Mouse (Mus musculus): ENCODE measurements around the gene Scarf2. TPM values are rescaled to one million over a fixed set of nuclear protein-coding genes. Genes with fewer than 3 reads are reported as not detected.

The Scarf2 gene
- polyA plus RNA-seq, 1 experiment from 2014 or later = 7.2 TPM

DNA sequence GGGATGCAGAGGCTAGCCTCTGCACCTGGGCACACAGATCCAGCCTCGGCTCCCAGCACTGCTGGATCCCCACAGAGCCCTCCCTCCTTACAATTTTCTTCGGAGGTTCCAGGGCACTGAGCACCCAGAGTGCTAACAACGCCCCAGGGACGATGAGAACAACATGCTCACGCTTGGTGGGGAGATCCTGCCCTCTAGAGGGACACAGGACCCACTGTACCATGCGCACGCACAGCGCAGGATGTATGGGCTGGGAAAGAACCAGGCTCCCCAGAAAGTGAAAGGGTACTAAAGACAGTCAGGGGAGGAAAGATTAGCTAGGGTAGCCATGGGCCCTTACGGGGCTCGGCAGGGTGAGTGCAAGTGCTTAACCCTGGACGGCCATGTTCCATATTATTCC is 34.7 kb downstream of the Scarf2 start:
- H3K4me2 ChIP-seq (replicated peaks; ENCODE audit: low read depth, low read length) = no peak overlapping the region
- H3K27me3 ChIP-seq (ENCODE audit: control insufficient read depth, insufficient read depth, low read length) = peaks cover 56% of the 10 kb centered on the region
- 16% methylated on average over 11 of the region's 11 CpGs for WGBS
- no peak for ATAC-seq (ENCODE audit: low FRiP score)
- no peaks in the 10 kb centered on the region for H3K36me3 ChIP-seq (ENCODE audit: control insufficient read depth, insufficient read depth, low read length)
- no peak for DNase-seq (ENCODE audit: low spot score)
- H3K9ac ChIP-seq (ENCODE audit: low read depth, low read length) = no peak overlapping the region
- H3K4me1 ChIP-seq (replicated peaks; ENCODE audit: control insufficient read depth, insufficient read depth, low read length) = peaks cover 3% of the 10 kb centered on the region
- H3K27ac ChIP-seq (ENCODE audit: low read depth, low read length) = no peak overlapping the region
- no peak overlapping the region for H3K4me3 ChIP-seq (ENCODE audit: low read depth, low read length)
- H3K9me3 ChIP-seq (ENCODE audit: control insufficient read depth, low read length) = no peaks in the 10 kb centered on the region

DNA sequence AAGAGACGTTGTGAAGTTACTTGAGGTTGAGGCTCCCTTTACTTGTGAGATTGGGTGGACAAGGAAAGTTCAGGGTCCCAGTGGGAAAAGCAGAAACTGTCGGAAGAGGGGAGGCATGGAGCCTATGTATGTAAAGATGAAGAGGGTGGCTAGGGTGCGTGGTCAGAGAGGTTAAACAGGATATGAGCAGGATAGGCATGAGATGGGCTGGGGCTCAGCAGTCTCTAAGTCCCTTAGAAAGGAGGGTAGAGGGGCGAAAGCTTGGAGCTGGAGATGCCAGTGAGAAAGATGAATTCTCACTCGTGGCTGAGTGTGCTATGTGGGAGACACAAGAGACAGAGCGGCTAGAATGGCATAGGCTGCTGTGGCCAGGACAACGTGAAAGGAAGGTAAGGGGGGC is 35.7 kb downstream of the Scarf2 start, which contains the start of gene B830017H08Rik:
B830017H08Rik (plus strand) TSS at position 301 of the 400 bp plus-strand sequence.
- peak within 1 kb of the TSS; percentile 99 for H3K4me2 ChIP-seq (replicated peaks; ENCODE audit: low read depth, low read length)
- H3K36me3 ChIP-seq (ENCODE audit: control insufficient read depth, insufficient read depth, low read length) = no peaks in the 10 kb centered on the region
- peaks cover 3% of the 10 kb centered on the region for H3K4me1 ChIP-seq (replicated peaks; ENCODE audit: control insufficient read depth, insufficient read depth, low read length)
- peak within 1 kb of the TSS; percentile 61 for H3K9ac ChIP-seq (ENCODE audit: low read depth, low read length)
- peaks cover 58% of the 10 kb centered on the region for H3K27me3 ChIP-seq (ENCODE audit: control insufficient read depth, insufficient read depth, low read length)
- WGBS = 23% methylated on average over 7 of the region's 7 CpGs
- no peak for ATAC-seq (ENCODE audit: low FRiP score)
- H3K9me3 ChIP-seq (ENCODE audit: control insufficient read depth, low read length) = no peaks in the 10 kb centered on the region
- peak within 1 kb of the TSS; percentile 56 for H3K4me3 ChIP-seq (ENCODE audit: low read depth, low read length)
- DNase-seq (ENCODE audit: low spot score) = no peak
- peak within 1 kb of the TSS; percentile 47; the same call in 1 of the 2 replicates for H3K27ac ChIP-seq (ENCODE audit: low read depth, low read length)

DNA sequence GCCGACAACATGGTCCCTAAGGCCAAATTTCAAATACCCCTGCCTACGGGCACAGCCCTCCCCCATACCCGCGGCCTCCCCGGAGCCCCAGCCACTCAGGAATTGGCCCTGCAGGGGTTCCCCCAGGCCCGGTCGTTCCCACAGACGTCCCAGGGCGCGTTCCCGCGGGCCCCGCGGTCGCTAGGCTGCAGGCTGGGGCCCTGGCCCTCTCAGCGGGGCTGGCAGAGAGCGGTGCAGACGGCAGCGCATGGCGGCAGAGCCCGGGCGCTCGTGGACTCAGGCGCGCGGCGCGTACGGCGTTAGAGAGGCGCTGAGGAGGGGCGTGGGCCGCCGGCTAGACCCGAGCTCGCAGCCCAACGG is 36.2 kb downstream of the Scarf2 start:
- H3K27ac ChIP-seq (ENCODE audit: low read depth, low read length) = peak overlapping the region; percentile 47; the same call in 1 of the 2 replicates
- DNase-seq (ENCODE audit: low spot score) (no peak), ATAC-seq (ENCODE audit: low FRiP score) (peak; percentile 53)
- peak overlapping the region; percentile 99 for H3K4me2 ChIP-seq (replicated peaks; ENCODE audit: low read depth, low read length)
- H3K9me3 ChIP-seq (ENCODE audit: control insufficient read depth, low read length) = no peaks in the 10 kb centered on the region
- H3K9ac ChIP-seq (ENCODE audit: low read depth, low read length) = peak overlapping the region; percentile 61
- H3K4me1 ChIP-seq (replicated peaks; ENCODE audit: control insufficient read depth, insufficient read depth, low read length) = peaks cover 3% of the 10 kb centered on the region
- H3K36me3 ChIP-seq (ENCODE audit: control insufficient read depth, insufficient read depth, low read length) = no peaks in the 10 kb centered on the region
- H3K4me3 ChIP-seq (ENCODE audit: low read depth, low read length) = peak overlapping the region; percentile 56
- WGBS = 1% methylated on average over 24 of the region's 37 CpGs
- H3K27me3 ChIP-seq (ENCODE audit: control insufficient read depth, insufficient read depth, low read length) = peaks cover 58% of the 10 kb centered on the region

DNA sequence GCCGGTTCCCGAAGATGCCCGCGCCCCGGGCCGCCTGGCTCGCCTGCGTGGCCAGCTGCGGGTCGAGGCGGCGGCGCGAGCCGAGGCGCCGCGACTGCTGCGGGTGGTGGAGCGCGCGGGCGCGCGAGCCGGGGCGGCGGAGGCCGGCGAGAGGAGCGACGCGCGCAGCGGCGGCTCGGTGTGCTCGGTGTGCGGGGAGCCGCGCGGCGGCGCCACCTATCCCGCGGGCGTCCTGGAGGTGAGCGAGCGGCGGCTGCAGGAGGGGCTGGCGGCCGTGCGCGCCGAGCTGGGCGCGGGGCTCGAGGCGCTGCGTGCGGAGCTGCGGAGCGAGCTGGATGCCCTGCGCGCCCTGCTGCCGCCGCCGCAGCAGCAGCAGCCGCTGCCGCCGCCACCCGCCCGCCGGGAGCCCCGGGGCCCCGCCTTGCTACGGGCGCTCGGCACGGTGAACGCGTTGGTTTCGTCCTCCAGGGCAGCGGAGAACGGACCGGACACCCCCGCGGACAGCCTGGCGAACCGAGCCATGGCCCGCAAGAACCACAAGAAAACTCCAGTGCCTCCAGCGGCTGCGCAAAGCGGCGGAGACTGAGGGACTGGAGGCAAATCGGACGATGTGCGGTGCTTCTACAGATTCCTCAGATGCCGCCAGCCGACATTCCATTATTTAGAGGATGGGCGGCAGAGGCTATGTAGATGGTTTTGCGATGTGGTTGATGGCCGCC is 36.8 kb downstream of the Scarf2 start:
- Histone ChIP-seq H3K4me2 (replicated peaks; ENCODE audit: low read depth, low read length) (peak overlapping the region; percentile 99), H3K4me3 (ENCODE audit: low read depth, low read length) (peak overlapping the region; percentile 56), H3K9ac (ENCODE audit: low read depth, low read length) (peak overlapping the region; percentile 61), H3K9me3 (ENCODE audit: control insufficient read depth, low read length) (no peaks in the 10 kb centered on the region), H3K27me3 (ENCODE audit: control insufficient read depth, insufficient read depth, low read length) (peaks cover 58% of the 10 kb centered on the region), H3K36me3 (ENCODE audit: control insufficient read depth, insufficient read depth, low read length) (no peaks in the 10 kb centered on the region), H3K27ac (ENCODE audit: low read depth, low read length) (peak overlapping the region; percentile 47; the same call in 1 of the 2 replicates), H3K4me1 (replicated peaks; ENCODE audit: control insufficient read depth, insufficient read depth, low read length) (peaks cover 3% of the 10 kb centered on the region)
- WGBS = under 1% methylated on average over 40 of the region's 103 CpGs
- DNase-seq (ENCODE audit: low spot score) = peak; percentile 63
- peak; percentile 58 for ATAC-seq (ENCODE audit: low FRiP score)

DNA sequence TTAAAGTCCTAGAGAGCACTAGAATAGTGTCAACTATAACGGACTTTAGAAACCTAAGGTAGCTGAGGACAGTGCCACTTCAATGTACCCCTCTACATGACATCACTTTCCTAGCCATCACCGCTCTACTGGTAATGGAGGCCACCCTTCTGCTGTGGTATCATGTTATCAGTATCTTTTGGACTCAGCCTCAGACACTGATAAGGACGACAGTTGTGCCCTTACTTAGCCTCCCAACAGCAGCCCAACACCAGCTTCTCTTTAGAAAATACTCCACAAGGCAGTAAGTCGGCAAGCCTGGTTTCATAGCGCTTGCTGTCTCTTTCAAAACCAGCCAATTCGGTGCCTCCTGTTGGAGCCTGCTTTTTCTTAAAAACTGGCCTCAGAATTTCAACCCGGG is 37.5 kb downstream of the Scarf2 start:
- Histone ChIP-seq H3K27ac (ENCODE audit: low read depth, low read length) (no peak overlapping the region), H3K9me3 (ENCODE audit: control insufficient read depth, low read length) (no peaks in the 10 kb centered on the region), H3K4me3 (ENCODE audit: low read depth, low read length) (peak overlapping the region; percentile 56; the same call in 1 of the 2 replicates), H3K9ac (ENCODE audit: low read depth, low read length) (no peak overlapping the region), H3K36me3 (ENCODE audit: control insufficient read depth, insufficient read depth, low read length) (no peaks in the 10 kb centered on the region), H3K27me3 (ENCODE audit: control insufficient read depth, insufficient read depth, low read length) (peaks cover 58% of the 10 kb centered on the region), H3K4me2 (replicated peaks; ENCODE audit: low read depth, low read length) (peak overlapping the region; percentile 99; the same call in 1 of the 2 replicates), H3K4me1 (replicated peaks; ENCODE audit: control insufficient read depth, insufficient read depth, low read length) (peaks cover 3% of the 10 kb centered on the region)
- WGBS = 54% methylated on average over 7 of the region's 7 CpGs
- ATAC-seq (ENCODE audit: low FRiP score) (no peak), DNase-seq (ENCODE audit: low spot score) (no peak)

DNA sequence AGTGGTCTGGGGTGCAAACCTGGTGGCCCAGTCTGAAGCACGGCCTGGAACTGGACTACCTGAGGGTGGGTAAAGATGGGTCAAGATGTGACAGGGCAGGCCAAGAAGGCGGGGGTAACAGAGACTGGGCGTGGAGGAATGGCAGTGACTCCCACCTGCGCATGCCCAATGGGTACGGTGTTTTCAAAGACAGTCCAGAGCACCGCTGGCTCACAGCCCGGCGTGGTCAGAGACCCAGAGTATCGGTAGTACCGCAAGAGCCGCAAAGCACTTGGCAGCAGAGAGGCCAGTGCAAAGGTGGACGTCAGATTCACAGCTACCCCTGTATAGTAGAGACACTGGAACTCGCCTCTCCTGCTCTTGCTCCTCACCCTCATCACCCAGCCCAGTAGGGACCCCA is 38.4 kb downstream of the Scarf2 start:
- Histone ChIP-seq H3K4me3 (ENCODE audit: low read depth, low read length) (no peak overlapping the region), H3K36me3 (ENCODE audit: control insufficient read depth, insufficient read depth, low read length) (no peaks in the 10 kb centered on the region), H3K4me2 (replicated peaks; ENCODE audit: low read depth, low read length) (no peak overlapping the region), H3K4me1 (replicated peaks; ENCODE audit: control insufficient read depth, insufficient read depth, low read length) (peaks cover 3% of the 10 kb centered on the region), H3K27me3 (ENCODE audit: control insufficient read depth, insufficient read depth, low read length) (peaks cover 57% of the 10 kb centered on the region), H3K9ac (ENCODE audit: low read depth, low read length) (no peak overlapping the region), H3K27ac (ENCODE audit: low read depth, low read length) (no peak overlapping the region), H3K9me3 (ENCODE audit: control insufficient read depth, low read length) (no peaks in the 10 kb centered on the region)
- DNase-seq (ENCODE audit: low spot score) (no peak), ATAC-seq (ENCODE audit: low FRiP score) (no peak)
- WGBS = 51% methylated on average over 13 of the region's 13 CpGs

DNA sequence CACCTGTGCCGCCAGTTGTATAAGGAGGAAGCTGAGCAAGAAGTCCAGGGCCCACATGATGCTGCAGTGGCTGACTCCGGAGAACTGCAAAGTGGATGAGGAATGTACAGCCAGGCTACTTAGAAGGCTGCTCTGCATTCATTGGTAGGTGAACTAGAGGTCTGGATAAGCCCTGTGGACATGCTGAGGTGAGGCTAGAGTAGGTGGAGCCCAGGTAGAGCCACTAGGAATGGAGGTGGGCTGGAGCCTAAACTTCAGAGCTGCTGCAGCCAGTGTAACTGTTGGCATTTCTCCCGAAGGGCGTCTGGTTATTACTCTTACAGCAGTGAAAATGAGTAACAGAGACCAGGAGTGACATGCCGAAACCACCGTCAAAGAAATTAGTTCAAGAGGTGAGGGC is 41.0 kb downstream of the Scarf2 start, which contains the start of gene Car15:
Car15 (minus strand) TSS at position 314 of the 400 bp plus-strand sequence.
- Histone ChIP-seq H3K4me3 (ENCODE audit: low read depth, low read length) (no peak within 1 kb of the TSS), H3K36me3 (ENCODE audit: control insufficient read depth, insufficient read depth, low read length) (peaks cover 9% of the 10 kb centered on the region; the same call in 1 of the 2 replicates), H3K9ac (ENCODE audit: low read depth, low read length) (no peak within 1 kb of the TSS), H3K4me2 (replicated peaks; ENCODE audit: low read depth, low read length) (no peak within 1 kb of the TSS), H3K9me3 (ENCODE audit: control insufficient read depth, low read length) (no peaks in the 10 kb centered on the region), H3K27me3 (ENCODE audit: control insufficient read depth, insufficient read depth, low read length) (peaks cover 31% of the 10 kb centered on the region), H3K4me1 (replicated peaks; ENCODE audit: control insufficient read depth, insufficient read depth, low read length) (no peaks in the 10 kb centered on the region; the same call in 1 of the 2 replicates), H3K27ac (ENCODE audit: low read depth, low read length) (no peak within 1 kb of the TSS)
- DNase-seq (ENCODE audit: low spot score) (no peak), ATAC-seq (ENCODE audit: low FRiP score) (no peak)
- WGBS = 77% methylated on average over 6 of the region's 6 CpGs

DNA sequence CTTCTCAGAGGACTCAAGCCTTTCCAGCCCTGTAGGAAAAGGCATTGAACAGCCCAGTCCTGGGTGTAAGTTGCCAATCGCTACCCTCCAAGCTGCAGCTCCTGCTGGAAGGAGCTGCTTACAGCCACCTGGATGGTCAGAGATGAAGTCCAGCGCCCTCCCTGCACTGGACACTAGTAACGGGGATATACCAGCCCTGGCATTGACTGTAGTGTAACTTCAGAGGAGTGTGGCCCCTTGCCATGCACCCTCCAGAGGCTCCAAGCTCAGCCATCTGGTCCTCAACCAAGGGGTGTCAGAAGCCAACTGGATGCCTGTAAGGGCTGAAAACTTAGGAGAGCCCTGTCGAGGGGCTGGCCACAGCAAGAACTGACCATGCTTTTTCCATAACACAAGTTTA is 42.9 kb downstream of the Scarf2 start:
- Histone ChIP-seq H3K36me3 (ENCODE audit: control insufficient read depth, insufficient read depth, low read length) (peaks cover 9% of the 10 kb centered on the region; the same call in 1 of the 2 replicates), H3K27ac (ENCODE audit: low read depth, low read length) (no peak overlapping the region), H3K4me3 (ENCODE audit: low read depth, low read length) (no peak overlapping the region), H3K4me2 (replicated peaks; ENCODE audit: low read depth, low read length) (no peak overlapping the region), H3K27me3 (ENCODE audit: control insufficient read depth, insufficient read depth, low read length) (peaks cover 13% of the 10 kb centered on the region), H3K4me1 (replicated peaks; ENCODE audit: control insufficient read depth, insufficient read depth, low read length) (no peaks in the 10 kb centered on the region), H3K9me3 (ENCODE audit: control insufficient read depth, low read length) (no peaks in the 10 kb centered on the region), H3K9ac (ENCODE audit: low read depth, low read length) (no peak overlapping the region)
- WGBS = 88% methylated on average over 4 of the region's 4 CpGs
- ATAC-seq (ENCODE audit: low FRiP score) (no peak), DNase-seq (ENCODE audit: low spot score) (no peak)

DNA sequence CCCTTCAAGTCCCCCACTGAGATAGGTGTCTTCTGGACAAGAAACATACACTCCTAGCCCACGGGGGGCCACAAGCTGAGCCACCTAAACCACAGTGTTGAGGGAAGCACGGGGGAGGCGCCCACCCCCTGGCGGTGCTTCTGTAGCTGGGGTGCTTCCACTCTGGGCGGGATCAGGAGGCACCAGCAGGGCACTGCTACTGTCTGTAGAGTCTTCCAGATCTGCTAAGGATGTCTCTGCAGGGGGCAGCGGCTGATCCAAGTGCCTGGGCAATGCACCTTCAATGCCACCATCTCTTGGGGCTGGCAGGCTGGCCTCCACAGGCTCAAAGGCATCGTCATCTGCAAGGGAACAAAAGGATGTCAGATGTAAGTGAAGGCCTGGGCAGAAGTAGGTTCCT is 45.4 kb downstream of the Scarf2 start:
- no peak for DNase-seq (ENCODE audit: low spot score)
- ATAC-seq (ENCODE audit: low FRiP score) = no peak
- Histone ChIP-seq H3K27me3 (ENCODE audit: control insufficient read depth, insufficient read depth, low read length) (no peaks in the 10 kb centered on the region), H3K4me2 (replicated peaks; ENCODE audit: low read depth, low read length) (no peak overlapping the region), H3K4me3 (ENCODE audit: low read depth, low read length) (no peak overlapping the region), H3K27ac (ENCODE audit: low read depth, low read length) (no peak overlapping the region), H3K9ac (ENCODE audit: low read depth, low read length) (no peak overlapping the region), H3K4me1 (replicated peaks; ENCODE audit: control insufficient read depth, insufficient read depth, low read length) (no peaks in the 10 kb centered on the region), H3K9me3 (ENCODE audit: control insufficient read depth, low read length) (no peaks in the 10 kb centered on the region), H3K36me3 (ENCODE audit: control insufficient read depth, insufficient read depth, low read length) (peaks cover 11% of the 10 kb centered on the region)
- 98% methylated on average over 7 of the region's 7 CpGs for WGBS
